Mouse (Mus musculus) midbrain, embryonic 13.5 days (tissue): ENCODE data around the gene Dyrk1a. TPM values are rescaled to one million over a fixed set of nuclear protein-coding genes. Genes with fewer than 3 reads are reported as not detected.
"Not testable (repeated sequence)": the region's sequence is repeated elsewhere in the genome, so short reads cannot be mapped to it uniquely, and the experiment has no call there.

ENCODE experiments used
- ATAC-seq: fragments of 200-750 bp; cut with Nextera tagmentation; 2 replicates; pipeline ENCODE4 v1.8.0; 2017; ENCODE audit warnings: mild to moderate bottlenecking, moderate TSS enrichment, moderate library complexity
- H3K27ac ChIP-seq: fragments of 300-500 bp; sonication (generic); 2 replicates; pipeline ENCODE4 v1.5.1; 2015; ENCODE audit warnings: inconsistent platforms, mild to moderate bottlenecking, moderate library complexity
- H3K27me3 ChIP-seq: fragments of 300-500 bp; sonication (generic); 2 replicates; pipeline ENCODE4 v1.6.1; 2015; ENCODE audit warnings: mild to moderate bottlenecking, inconsistent platforms
- H3K36me3 ChIP-seq: fragments of 300-500 bp; sonication (generic); 2 replicates; pipeline ENCODE4 v1.6.1; 2015; ENCODE audit warnings: mild to moderate bottlenecking, inconsistent platforms
- H3K4me1 ChIP-seq: fragments of 300-500 bp; sonication (generic); replicated peaks from 2 replicates; pipeline ENCODE4 v1.6.1; 2015; ENCODE audit warnings: inconsistent platforms
- H3K4me2 ChIP-seq: fragments of 300-500 bp; sonication (generic); replicated peaks from 2 replicates; pipeline ENCODE4 v1.6.1; 2015; ENCODE audit warnings: moderate library complexity, mild to moderate bottlenecking, inconsistent platforms
- H3K4me3 ChIP-seq: fragments of 300-500 bp; sonication (generic); replicated peaks from 2 replicates; pipeline ENCODE4 v1.5.1; 2015; ENCODE audit warnings: mild to moderate bottlenecking, inconsistent platforms
- H3K9ac ChIP-seq: fragments of 300-500 bp; sonication (generic); replicated peaks from 2 replicates; pipeline ENCODE4 v1.6.1; 2015; ENCODE audit warnings: mild to moderate bottlenecking, inconsistent platforms
- H3K9me3 ChIP-seq: fragments of 300-500 bp; sonication (generic); 2 replicates; pipeline ENCODE4 v1.6.1; 2016; ENCODE audit warnings: mild to moderate bottlenecking, inconsistent platforms
- WGBS: fragments of 180-500 bp; shearing (Covaris S2); methylation state at CpG from one replicate; pipeline ENCODE4 v1.1.7; 2015; 5-methylcytosine and 5-hydroxymethylcytosine counted together
- polyA plus RNA-seq: library from polyadenylated mRNA; unstranded; fragments of >200 nt; fragmentation: Nextera tagmentation; extraction: Ambion mirVana; gene quantifications from 2 replicates; pipeline ENCODE4 v1.2.1, GENCODE M21; 2015

The Dyrk1a gene
- polyA plus RNA-seq, 1 experiment from 2014 or later, result 11.7 TPM

GRCm38 (mm10) chr16:94655083-94655482 lies 85.3 kb downstream of the Dyrk1a start:
- 0 out of 2 replicates have a peak, but pooled peaks cover 1% of the 10 kb centered on the region for H3K36me3 ChIP-seq
- H3K9me3 ChIP-seq, result no peaks in the 10 kb centered on the region
- no peak overlapping the region for H3K4me2 ChIP-seq
- H3K27me3 ChIP-seq, result no peaks in the 10 kb centered on the region
- peak; percentile 73; the same call in 1 of the 2 replicates for ATAC-seq
- H3K4me1 ChIP-seq, result peaks cover 36% of the 10 kb centered on the region
- WGBS, result 49% methylated on average over 6 of the region's 6 CpGs
- no peak overlapping the region for H3K9ac ChIP-seq
- H3K27ac ChIP-seq, result no peak overlapping the region
- H3K4me3 ChIP-seq, result no peak overlapping the region

- 73% methylated on average over 7 of the region's 7 CpGs for WGBS
- 0 out of 2 replicates have a peak overlapping the region, but pooled peaks have one; percentile 11 for H3K27ac ChIP-seq
- H3K4me3 ChIP-seq, result no peak overlapping the region
- H3K9ac ChIP-seq, result no peak overlapping the region
- H3K27me3 ChIP-seq, result no peaks in the 10 kb centered on the region
- H3K4me1 ChIP-seq, result peaks cover 30% of the 10 kb centered on the region
- H3K9me3 ChIP-seq, result no peaks in the 10 kb centered on the region
- no peak for ATAC-seq
- peaks cover 6% of the 10 kb centered on the region; the same call in 1 of the 2 replicates for H3K36me3 ChIP-seq
- no peak overlapping the region for H3K4me2 ChIP-seq
Measured at GRCm38 (mm10) chr16:94656891-94657290, 87.1 kb downstream of the Dyrk1a start.

- H3K4me2 ChIP-seq, result no peak overlapping the region
- peaks cover 6% of the 10 kb centered on the region; the same call in 1 of the 2 replicates for H3K36me3 ChIP-seq
- no peak for ATAC-seq
- H3K9ac ChIP-seq, result no peak overlapping the region
- no peak overlapping the region for H3K4me3 ChIP-seq
- WGBS, result 88% methylated on average over 7 of the region's 7 CpGs
- H3K9me3 ChIP-seq, result no peaks in the 10 kb centered on the region
- no peaks in the 10 kb centered on the region for H3K27me3 ChIP-seq
- peaks cover 20% of the 10 kb centered on the region for H3K4me1 ChIP-seq
- no peak overlapping the region for H3K27ac ChIP-seq
Measured at GRCm38 (mm10) chr16:94659394-94659793, 89.6 kb downstream of the Dyrk1a start.

- Histone ChIP-seq H3K4me1 (peaks cover 16% of the 10 kb centered on the region), H3K9me3 (no peaks in the 10 kb centered on the region), H3K9ac (no peak overlapping the region), H3K27me3 (no peaks in the 10 kb centered on the region), H3K27ac (no peak overlapping the region), H3K4me3 (no peak overlapping the region), H3K4me2 (no peak overlapping the region), H3K36me3 (peaks cover 6% of the 10 kb centered on the region; the same call in 1 of the 2 replicates)
- ATAC-seq, result no peak
- WGBS, result 93% methylated on average over 8 of the region's 8 CpGs
Measured at GRCm38 (mm10) chr16:94660221-94660620, 90.4 kb downstream of the Dyrk1a start.

GRCm38 (mm10) chr16:94667557-94667956 lies 97.7 kb downstream of the Dyrk1a start:
- Histone ChIP-seq H3K36me3 (peaks cover 56% of the 10 kb centered on the region), H3K4me2 (no peak overlapping the region), H3K4me1 (no peaks in the 10 kb centered on the region), H3K4me3 (no peak overlapping the region), H3K27ac (no peak overlapping the region), H3K9me3 (no peaks in the 10 kb centered on the region), H3K9ac (no peak overlapping the region), H3K27me3 (no peaks in the 10 kb centered on the region)
- WGBS, result 94% methylated on average over 4 of the region's 4 CpGs
- no peak for ATAC-seq

GRCm38 (mm10) chr16:94671313-94671712 lies 101.5 kb downstream of the Dyrk1a start:
- no peak overlapping the region for H3K4me3 ChIP-seq
- no peaks in the 10 kb centered on the region for H3K9me3 ChIP-seq
- H3K9ac ChIP-seq, result no peak overlapping the region
- H3K27ac ChIP-seq, result no peak overlapping the region
- H3K36me3 ChIP-seq, result peaks cover 73% of the 10 kb centered on the region
- 95% methylated on average over 9 of the region's 9 CpGs for WGBS
- H3K4me1 ChIP-seq, result no peaks in the 10 kb centered on the region
- no peak overlapping the region for H3K4me2 ChIP-seq
- H3K27me3 ChIP-seq, result no peaks in the 10 kb centered on the region
- no peak for ATAC-seq

GRCm38 (mm10) chr16:94680924-94681323 lies 111.1 kb downstream of the Dyrk1a start:
- Histone ChIP-seq H3K4me2 (no peak overlapping the region), H3K27ac (no peak overlapping the region), H3K4me1 (0 out of 2 replicates have a peak, but pooled peaks cover 5% of the 10 kb centered on the region), H3K36me3 (peaks cover 25% of the 10 kb centered on the region), H3K27me3 (no peaks in the 10 kb centered on the region), H3K9me3 (no peaks in the 10 kb centered on the region), H3K4me3 (no peak overlapping the region), H3K9ac (no peak overlapping the region)
- 53% methylated on average over 4 of the region's 4 CpGs for WGBS
- ATAC-seq, result no peak

- no peak overlapping the region for H3K27ac ChIP-seq
- 98% methylated on average over 4 of the region's 4 CpGs for whole genome bisulfite sequencing
Measured at GRCm38 (mm10) chr16:94681760-94682159, 112.0 kb downstream of the Dyrk1a start.

GRCm38 (mm10) chr16:94683960-94684359 lies 114.2 kb downstream of the Dyrk1a start:
- no peak for ATAC-seq
- WGBS, result 79% methylated on average over 4 of the region's 4 CpGs

More at GRCm38 (mm10) chr16:94681760-94682159, 112.0 kb downstream of the Dyrk1a start:
- H3K4me1 ChIP-seq, result 0 out of 2 replicates have a peak, but pooled peaks cover 5% of the 10 kb centered on the region
- no peak overlapping the region for H3K9ac ChIP-seq
- H3K4me3 ChIP-seq, result no peak overlapping the region
- no peaks in the 10 kb centered on the region for H3K9me3 ChIP-seq
- peaks cover 30% of the 10 kb centered on the region for H3K36me3 ChIP-seq
- no peaks in the 10 kb centered on the region for H3K27me3 ChIP-seq
- ATAC-seq, result no peak
- H3K4me2 ChIP-seq, result no peak overlapping the region

GRCm38 (mm10) chr16:94693687-94694305 lies 124.0 kb downstream of the Dyrk1a start:
- H3K9me3 ChIP-seq, result no peaks in the 10 kb centered on the region
- no peak for ATAC-seq
- peaks cover 55% of the 10 kb centered on the region for H3K36me3 ChIP-seq
- no peak overlapping the region for H3K27ac ChIP-seq
- H3K9ac ChIP-seq, result no peak overlapping the region
- 88% methylated on average over 4 of the region's 4 CpGs for WGBS
- H3K4me1 ChIP-seq, result no peaks in the 10 kb centered on the region
- H3K27me3 ChIP-seq, result no peaks in the 10 kb centered on the region
- no peak overlapping the region for H3K4me3 ChIP-seq
- H3K4me2 ChIP-seq, result no peak overlapping the region

More at GRCm38 (mm10) chr16:94683960-94684359, 114.2 kb downstream of the Dyrk1a start:
- Histone ChIP-seq H3K27me3 (no peaks in the 10 kb centered on the region), H3K4me2 (no peak overlapping the region), H3K36me3 (peaks cover 48% of the 10 kb centered on the region), H3K27ac (no peak overlapping the region), H3K9me3 (no peaks in the 10 kb centered on the region), H3K4me3 (no peak overlapping the region), H3K9ac (no peak overlapping the region), H3K4me1 (0 out of 2 replicates have a peak, but pooled peaks cover 5% of the 10 kb centered on the region)

- no peak for ATAC-seq
- 88% methylated on average over 5 of the region's 5 CpGs for WGBS
- H3K27ac ChIP-seq, result no peak overlapping the region
- no peaks in the 10 kb centered on the region for H3K27me3 ChIP-seq
- no peak overlapping the region for H3K9ac ChIP-seq
- no peak overlapping the region for H3K4me3 ChIP-seq
- no peaks in the 10 kb centered on the region for H3K9me3 ChIP-seq
- no peak overlapping the region for H3K4me2 ChIP-seq
- no peaks in the 10 kb centered on the region for H3K4me1 ChIP-seq
- H3K36me3 ChIP-seq, result peaks cover 24% of the 10 kb centered on the region
Measured at GRCm38 (mm10) chr16:94697553-94697952, 127.7 kb downstream of the Dyrk1a start.

GRCm38 (mm10) chr16:94698234-94698633 lies 128.4 kb downstream of the Dyrk1a start:
- WGBS, result 78% methylated on average over 1 of the region's 1 CpGs
- H3K4me2 ChIP-seq, H3K27ac ChIP-seq, H3K9me3 ChIP-seq, ATAC-seq, H3K9ac ChIP-seq, H3K4me1 ChIP-seq, H3K4me3 ChIP-seq, H3K27me3 ChIP-seq: not testable (repeated sequence)
- peaks cover 18% of the 10 kb centered on the region for H3K36me3 ChIP-seq
